Mouse (Mus musculus): Measurements from ENCODE around the gene Habp2.

Habp2 gene

GRCm38 (mm10) chr19:56286866-56287265 lies at the start of gene Habp2:
Gene Habp2, plus strand, starts transcription at chr19:56287137.
- no peak for DNase-seq (ENCODE audit: low spot score in 2 of 2)

GRCm38 (mm10) chr19:56238501-56238900 lies 48.4 kb upstream of the Habp2 start:
- no peak for DNase-seq (ENCODE audit: low spot score in 2 of 2)

- no peak for DNase-seq (ENCODE audit: low spot score in 2 of 2)
These were observed 41.7 kb upstream of the Habp2 start for GRCm38 (mm10) chr19:56245201-56245600.

- no peak for DNase-seq (ENCODE audit: low spot score in 2 of 2)
These were observed 34.1 kb upstream of the Habp2 start for GRCm38 (mm10) chr19:56252815-56253214.

GRCm38 (mm10) chr19:56253271-56253670 lies 33.7 kb upstream of the Habp2 start:
- no peak for DNase-seq (ENCODE audit: low spot score in 2 of 2)

- DNase-seq (ENCODE audit: low spot score in 2 of 2): peak in 1 of 2 experiments; percentile 32
These were observed 32.2 kb upstream of the Habp2 start for GRCm38 (mm10) chr19:56254751-56255150.

GRCm38 (mm10) chr19:56255506-56255905 lies 31.4 kb upstream of the Habp2 start:
- DNase-seq (ENCODE audit: low spot score in 2 of 2): peak in 1 of 2 experiments; percentile 23

- no peak for DNase-seq (ENCODE audit: low spot score in 2 of 2)
These were observed 30.7 kb upstream of the Habp2 start for GRCm38 (mm10) chr19:56256235-56256634.

- DNase-seq (ENCODE audit: low spot score in 2 of 2): no peak
These were observed 30.2 kb upstream of the Habp2 start for GRCm38 (mm10) chr19:56256741-56257140.

GRCm38 (mm10) chr19:56263696-56264095 lies 23.2 kb upstream of the Habp2 start:
- DNase-seq (ENCODE audit: low spot score in 2 of 2): no peak

GRCm38 (mm10) chr19:56264175-56264574 lies 22.8 kb upstream of the Habp2 start:
- no peak for DNase-seq (ENCODE audit: low spot score in 2 of 2)

- DNase-seq (ENCODE audit: low spot score in 2 of 2): no peak
These were observed 21.8 kb upstream of the Habp2 start for GRCm38 (mm10) chr19:56265149-56265548.

- no peak for DNase-seq (ENCODE audit: low spot score in 2 of 2)
These were observed 14.9 kb upstream of the Habp2 start for GRCm38 (mm10) chr19:56272081-56272480.

- DNase-seq (ENCODE audit: low spot score in 2 of 2): no peak
These were observed 9.7 kb upstream of the Habp2 start for GRCm38 (mm10) chr19:56277140-56277804.

GRCm38 (mm10) chr19:56277951-56278350 lies 9.0 kb upstream of the Habp2 start:
- DNase-seq (ENCODE audit: low spot score in 2 of 2): no peak

GRCm38 (mm10) chr19:56278366-56278765 lies 8.6 kb upstream of the Habp2 start:
- no peak for DNase-seq (ENCODE audit: low spot score in 2 of 2)

- no peak for DNase-seq (ENCODE audit: low spot score in 2 of 2)
These were observed 1.7 kb upstream of the Habp2 start for GRCm38 (mm10) chr19:56285222-56285621.

GRCm38 (mm10) chr19:56287580-56288367 lies 837 bp downstream of the Habp2 start:
- no peak for DNase-seq (ENCODE audit: low spot score in 2 of 2)

GRCm38 (mm10) chr19:56288436-56288835 lies 1.5 kb downstream of the Habp2 start:
- DNase-seq (ENCODE audit: low spot score in 2 of 2): no peak

GRCm38 (mm10) chr19:56289642-56290041 lies 2.7 kb downstream of the Habp2 start:
- DNase-seq (ENCODE audit: low spot score in 2 of 2): no peak

- DNase-seq (ENCODE audit: low spot score in 2 of 2): no peak
These were observed 5.0 kb downstream of the Habp2 start for GRCm38 (mm10) chr19:56291898-56292297.

GRCm38 (mm10) chr19:56292335-56292734 lies 5.4 kb downstream of the Habp2 start:
- DNase-seq (ENCODE audit: low spot score in 2 of 2): no peak
